In genomic region chr5:134374546-134374945, GRCm38 (mm10) we compare ENCODE assay signal across 8 mouse cellular contexts. TPM values are rescaled to one million over a fixed set of nuclear protein-coding genes. Genes with fewer than 3 reads are reported as not detected.
DNase-seq lines count a peak whose midpoint lies in the region; ATAC-seq and TF ChIP-seq lines count a peak whose summit lies in the region.

No protein-coding gene starts in this region.

- H3K36me3 ChIP-seq in liver, embryonic 11.5 days (ENCODE audit: control insufficient read depth, insufficient read depth, low read length) = peaks cover 5% of the 10 kb centered on the region; the same call in 1 of the 2 replicates
- peaks cover 21% of the 10 kb centered on the region for H3K36me3 ChIP-seq in small intestine, adult 2 months (ENCODE audit: control insufficient read depth, insufficient read depth, low read length)

- no peak for TF ChIP-seq CTCF in small intestine, adult 2 months (IDR thresholded peaks at IDR 0.05; ENCODE audit: extremely low read depth, insufficient read length, insufficient replicate concordance, low read depth, low read length)

- peak; percentile 60 for ATAC-seq in liver, embryonic 11.5 days (replicated peaks; ENCODE audit: low FRiP score)

- H3K9ac ChIP-seq in liver, embryonic 11.5 days (ENCODE audit: low read depth, low read length) = no peak overlapping the region

- no peaks in the 10 kb centered on the region for H3K4me1 ChIP-seq in liver, embryonic 11.5 days (replicated peaks; ENCODE audit: control insufficient read depth, insufficient read depth, low read length)
- H3K4me1 ChIP-seq in small intestine, adult 2 months (ENCODE audit: control insufficient read depth, insufficient read depth, insufficient read length, low read length) = no peaks in the 10 kb centered on the region

- no peaks in the 10 kb centered on the region for H3K9me3 ChIP-seq in liver, embryonic 11.5 days (ENCODE audit: control insufficient read depth, low read length)

- peak; percentile 28 for DNase-seq in adrenal gland, postnatal 10 days
- DNase-seq in brain, adult 2 months (ENCODE audit: low read depth, low spot score) = peak; percentile 22
- DNase-seq in heart, postnatal 4 days = peak; percentile 53
- DNase-seq in liver, embryonic 11.5 days (ENCODE audit: low spot score) = no peak
- DNase-seq in cerebellum, adult 18-20 months = no peak
- no peak for DNase-seq in urinary bladder, postnatal 4 days (ENCODE audit: low spot score in 2 of 2)
- DNase-seq in frontal cortex, postnatal 36 days (ENCODE audit: low spot score in 2 of 2) = no peak

- TF ChIP-seq POLR2A in small intestine, adult 2 months (IDR thresholded peaks at IDR 0.05; ENCODE audit: low read depth, low read length) = no peak

- no peak overlapping the region for H3K4me2 ChIP-seq in liver, embryonic 11.5 days

- H3K27ac ChIP-seq in liver, embryonic 11.5 days (ENCODE audit: low read depth, low read length) = peak overlapping the region; percentile 54; the same call in 1 of the 2 replicates
- H3K27ac ChIP-seq in small intestine, adult 2 months (ENCODE audit: insufficient read depth, low read depth, low read length) = peak overlapping the region; percentile 72

- no peak overlapping the region for H3K4me3 ChIP-seq in liver, embryonic 11.5 days (ENCODE audit: low read depth, low read length)
- no peak overlapping the region for H3K4me3 ChIP-seq in small intestine, adult 2 months (ENCODE audit: low read depth, low read length)

- no peaks in the 10 kb centered on the region for H3K27me3 ChIP-seq in liver, embryonic 11.5 days (replicated peaks; ENCODE audit: control insufficient read depth, insufficient read depth, low read length)
- H3K27me3 ChIP-seq in small intestine, adult 2 months (ENCODE audit: control insufficient read depth, insufficient read depth, low read length) = no peaks in the 10 kb centered on the region

RNA-seq across cellular contexts. Expression of gene Gtf2i, which starts 60.0 kb away (rescaled TPM):
- total RNA-seq in adrenal gland, postnatal 10 days (2021) = 100 to 1,000 TPM; 228 to 249 TPM
- total RNA-seq in heart, postnatal 4 days (2021) = 100 to 1,000 TPM; 198 to 199 TPM
- 108 and 115 TPM in 2 replicates for polyA plus RNA-seq in liver, embryonic 11.5 days (2014; fragmentation: Nextera tagmentation; extraction: Ambion mirVana)
- 20.7 and 34.0 TPM in 2 replicates for polyA plus RNA-seq in small intestine, adult 2 months (2012; rRNA removed)

Comparison
In these comparisons a context has a peak if more than half of its experiments do, and no peak if none do; other contexts are left out.
1. DNase-seq: peak in adrenal gland, postnatal 10 days (single experiment), brain, adult 2 months (single experiment) and heart, postnatal 4 days (single experiment); none in liver, embryonic 11.5 days (single experiment), cerebellum, adult 18-20 months (0 of 2), urinary bladder, postnatal 4 days (0 of 2) and frontal cortex, postnatal 36 days (0 of 2).